Mouse (Mus musculus) lung, adult 2 months (tissue): ENCODE data around the gene Mtx1. TPM values are rescaled to one million over a fixed set of nuclear protein-coding genes. Genes with fewer than 3 reads are reported as not detected.

Experiments used
- DNase-seq: peaks from one replicate; pipeline ENCODE4 v3.0.0; 2022
- H3K4me1 ChIP-seq: fragments of 200-500 bp; 2 replicates; pipeline ENCODE4 v1.6.1; 2011; ENCODE audit warnings: low read length; ENCODE audit not compliant: control insufficient read depth, insufficient read depth
- H3K4me3 ChIP-seq: fragments of 200-500 bp; replicated peaks from 2 replicates; pipeline ENCODE3; 2011; ENCODE audit warnings: low read depth, mild to moderate bottlenecking, control low read depth, low read length; ENCODE audit errors: extremely low read depth
- CTCF ChIP-seq: fragments of 200-500 bp; IDR thresholded peaks from 2 replicates; pipeline ENCODE4 v1.5.1; 2011; ENCODE audit warnings: mild to moderate bottlenecking, low read length, control low read depth; ENCODE audit not compliant: insufficient read depth
- POLR2A ChIP-seq: fragments of 200-500 bp; IDR thresholded peaks from 2 replicates; pipeline ENCODE4 v1.6.1; 2011; ENCODE audit warnings: low read depth, mild to moderate bottlenecking, control low read depth, low read length, borderline replicate concordance; ENCODE audit errors: extremely low read depth
- WGBS: fragments of 180-500 bp; shearing (Covaris S2); methylation state at CpG from one replicate; pipeline ENCODE4 v1.1.7; 2018; 5-methylcytosine and 5-hydroxymethylcytosine counted together
- polyA plus RNA-seq: library from polyadenylated mRNA; depleted of rRNA; stranded (reverse); fragments of >200 nt; gene quantifications from 2 replicates; pipeline ENCODE4 v1.2.3, GENCODE M21; 2012; rRNA removed

Mtx1 gene
- 107 and 110 TPM in 2 replicates for polyA plus RNA-seq

DNA sequence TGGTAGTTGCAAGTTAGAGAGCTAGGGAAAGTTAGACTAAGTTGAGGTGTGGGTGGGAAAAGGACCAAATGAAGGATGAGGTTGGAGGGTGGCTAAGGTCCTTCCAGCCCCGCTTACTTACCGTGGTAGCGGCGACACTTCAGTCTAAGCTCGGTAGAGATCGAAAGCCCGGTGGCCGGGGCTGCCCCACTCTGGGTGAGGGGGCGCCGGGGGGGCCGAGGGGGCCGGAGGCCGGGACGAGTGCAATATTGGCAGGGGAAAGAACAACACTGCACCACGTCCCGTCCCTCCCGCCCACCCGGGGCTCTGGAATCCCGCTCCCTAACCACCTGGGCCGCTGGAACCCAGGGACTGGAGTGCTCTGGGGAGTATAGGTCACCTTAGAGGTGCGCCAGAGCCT lies at the start of gene Mtx1:
Gene Mtx1, minus strand, starts transcription at position 189 of the 400 bp plus-strand sequence.
- peak; percentile 20 for DNase-seq
- 7% methylated on average over 19 of the region's 21 CpGs for WGBS
- TF ChIP-seq POLR2A (no peak), CTCF (no peak)
- H3K4me3 ChIP-seq: peak within 1 kb of the TSS; percentile 55
- peaks cover 4% of the 10 kb centered on the region; the same call in 1 of the 2 replicates for H3K4me1 ChIP-seq

- WGBS: 68% methylated on average over 13 of the region's 13 CpGs
- DNase-seq: no peak
- peak overlapping the region; percentile 7 for H3K4me3 ChIP-seq
- 0 out of 2 replicates have a peak, but pooled peaks have one; percentile 13 for TF ChIP-seq POLR2A
- no peak for TF ChIP-seq CTCF
- peaks cover 11% of the 10 kb centered on the region for H3K4me1 ChIP-seq
Observed at GRCm38 (mm10) chr3:89276061-89276460, 49.2 kb upstream of the Mtx1 start.

GRCm38 (mm10) chr3:89271760-89272159 lies 44.9 kb upstream of the Mtx1 start:
- WGBS: 47% methylated on average over 6 of the region's 6 CpGs
- TF ChIP-seq CTCF: no peak
- no peak for TF ChIP-seq POLR2A
- peak; percentile 31 for DNase-seq
- peaks cover 25% of the 10 kb centered on the region for H3K4me1 ChIP-seq
- no peak overlapping the region for H3K4me3 ChIP-seq

GRCm38 (mm10) chr3:89270891-89271290 lies 44.0 kb upstream of the Mtx1 start:
- 29% methylated on average over 6 of the region's 6 CpGs for WGBS
- H3K4me3 ChIP-seq: no peak overlapping the region
- no peak for TF ChIP-seq CTCF
- TF ChIP-seq POLR2A: no peak
- H3K4me1 ChIP-seq: peaks cover 19% of the 10 kb centered on the region
- peak; percentile 53 for DNase-seq

- TF ChIP-seq CTCF (peak; percentile 22; the same call in 1 of the 2 replicates), POLR2A (peak; percentile 78; the same call in 1 of the 2 replicates)
- WGBS: 1% methylated on average over 38 of the region's 39 CpGs
Observed at GRCm38 (mm10) chr3:89270051-89270755, 43.3 kb upstream of the Mtx1 start, which contains the start of gene Slc50a1. TSS of gene Slc50a1 (minus strand) at chr3:89270570.

DNA sequence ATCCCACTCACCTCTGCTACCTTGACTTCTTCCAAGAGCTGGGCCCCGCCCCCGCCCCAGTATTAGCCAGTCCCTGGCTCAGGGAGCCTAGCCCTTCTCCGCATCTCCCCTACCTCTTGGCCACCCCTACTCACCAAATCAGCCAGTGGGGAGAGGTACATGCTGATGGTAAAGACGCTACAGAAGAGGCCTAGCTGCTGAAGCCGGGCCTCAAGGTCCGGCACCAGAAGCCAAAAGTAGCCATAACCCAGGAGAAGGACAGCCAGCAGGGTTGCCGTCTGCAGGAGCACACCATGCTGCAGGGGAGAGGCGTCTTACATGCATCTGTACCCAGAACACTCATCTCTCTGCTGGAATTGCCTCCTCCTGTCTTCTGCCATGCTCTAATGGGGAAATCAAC lies 42.0 kb upstream of the Mtx1 start:
- no peak for DNase-seq
- TF ChIP-seq POLR2A (no peak), CTCF (no peak)
- Histone ChIP-seq H3K4me3 (no peak overlapping the region), H3K4me1 (peaks cover 18% of the 10 kb centered on the region)
- whole genome bisulfite sequencing: 82% methylated on average over 8 of the region's 8 CpGs

More at GRCm38 (mm10) chr3:89270051-89270755, 43.3 kb upstream of the Mtx1 start, which contains the start of gene Slc50a1:
- peak; percentile 87 for DNase-seq
- Histone ChIP-seq H3K4me3 (peak within 1 kb of the TSS; percentile 65), H3K4me1 (peaks cover 18% of the 10 kb centered on the region)

- H3K4me3 ChIP-seq: peak overlapping the region; percentile 79
- peak; percentile 77 for DNase-seq
- peak; percentile 94; the same call in 1 of the 2 replicates for TF ChIP-seq POLR2A
- TF ChIP-seq CTCF: no peak
- peaks cover 22% of the 10 kb centered on the region for H3K4me1 ChIP-seq
- WGBS: under 1% methylated on average over 20 of the region's 20 CpGs
Observed at GRCm38 (mm10) chr3:89266439-89266893, 39.6 kb upstream of the Mtx1 start.

DNA sequence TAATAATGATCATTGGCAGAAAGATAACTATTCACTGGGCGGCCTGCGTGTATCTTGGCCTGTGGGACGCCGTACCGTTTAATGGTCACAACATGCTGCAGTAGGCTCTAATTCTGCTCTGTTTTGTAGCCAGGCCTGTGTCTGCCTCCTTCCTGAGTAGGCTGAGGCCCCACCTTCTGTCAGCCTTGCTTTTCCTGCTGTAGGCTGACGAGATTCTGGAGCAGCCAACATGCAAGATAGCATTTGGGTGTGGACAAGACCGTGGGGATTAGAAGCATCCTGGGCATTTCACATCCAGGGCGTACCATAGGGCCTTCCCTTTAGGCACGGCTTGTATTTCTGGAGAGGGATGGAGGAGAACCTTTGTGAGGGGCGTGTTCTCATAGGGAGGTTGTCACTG lies 35.5 kb upstream of the Mtx1 start:
- 45% methylated on average over 10 of the region's 10 CpGs for WGBS
- no peak for TF ChIP-seq CTCF
- no peak for TF ChIP-seq POLR2A
- no peak for DNase-seq
- peaks cover 5% of the 10 kb centered on the region for H3K4me1 ChIP-seq
- no peak overlapping the region for H3K4me3 ChIP-seq

DNA sequence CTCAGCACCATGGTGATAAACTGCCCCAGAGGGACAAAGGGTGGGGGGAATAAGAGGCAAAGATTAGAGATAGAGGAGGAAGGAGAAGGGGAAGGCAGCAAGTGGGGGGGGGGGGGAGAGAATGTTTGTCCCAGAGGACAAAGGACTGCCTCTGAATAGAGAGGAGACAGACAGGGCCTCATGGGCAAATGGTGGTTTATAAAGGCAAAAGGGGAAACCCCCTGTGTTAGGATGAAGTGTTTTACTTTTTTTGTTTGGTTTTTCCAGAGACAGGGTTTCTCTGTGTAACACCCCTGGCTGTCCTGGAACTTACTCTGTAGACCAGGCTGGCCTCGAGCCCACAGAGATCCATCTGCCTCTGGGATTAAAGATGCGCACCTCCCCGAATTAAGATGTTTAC lies 33.3 kb upstream of the Mtx1 start:
- Histone ChIP-seq H3K4me1 (peaks cover 7% of the 10 kb centered on the region; the same call in 1 of the 2 replicates), H3K4me3 (no peak overlapping the region)
- no peak for DNase-seq
- no peak for TF ChIP-seq POLR2A
- TF ChIP-seq CTCF: no peak
- WGBS: 84% methylated on average over 3 of the region's 3 CpGs

DNA sequence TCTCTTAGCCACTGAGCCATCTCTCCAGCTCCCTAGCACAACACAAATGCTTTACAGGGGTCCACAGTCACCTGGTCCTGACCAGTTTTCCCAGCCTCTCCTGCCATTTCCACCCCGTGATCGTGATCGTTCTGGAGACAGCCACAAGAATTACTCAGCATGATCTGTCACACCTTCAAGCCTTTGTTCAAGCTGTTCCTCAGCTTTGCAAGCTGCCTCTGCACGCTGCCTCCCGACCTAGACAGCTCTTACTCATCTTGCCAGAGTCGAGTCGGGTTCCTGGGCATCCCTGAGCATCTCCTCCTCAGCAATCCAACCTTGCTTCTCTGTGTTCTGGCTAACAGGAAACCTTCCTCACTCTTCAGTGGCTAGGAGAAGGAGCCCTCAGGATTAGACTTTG lies 32.2 kb upstream of the Mtx1 start, which contains the start of gene Dpm3:
Gene Dpm3, plus strand, starts transcription at position 283 of the 400 bp plus-strand sequence.
- TF ChIP-seq POLR2A (no peak), CTCF (no peak)
- DNase-seq: no peak
- no peak within 1 kb of the TSS for H3K4me3 ChIP-seq
- H3K4me1 ChIP-seq: peaks cover 7% of the 10 kb centered on the region; the same call in 1 of the 2 replicates
- WGBS: 50% methylated on average over 7 of the region's 7 CpGs
